Mouse (Mus musculus): ENCODE data around the gene Serinc3. TPM values are rescaled to one million over a fixed set of nuclear protein-coding genes. Genes with fewer than 3 reads are reported as not detected.
A peak's percentile ranks its signal among the peaks of the same experiment; 100 is the strongest.
"Not testable (repeated sequence)": the region's sequence is repeated elsewhere in the genome, so short reads cannot be mapped to it uniquely, and the experiment has no call there.

The Serinc3 gene
- total RNA-seq, 2 experiments from 2014 or later = 209 to 218 TPM

DNA sequence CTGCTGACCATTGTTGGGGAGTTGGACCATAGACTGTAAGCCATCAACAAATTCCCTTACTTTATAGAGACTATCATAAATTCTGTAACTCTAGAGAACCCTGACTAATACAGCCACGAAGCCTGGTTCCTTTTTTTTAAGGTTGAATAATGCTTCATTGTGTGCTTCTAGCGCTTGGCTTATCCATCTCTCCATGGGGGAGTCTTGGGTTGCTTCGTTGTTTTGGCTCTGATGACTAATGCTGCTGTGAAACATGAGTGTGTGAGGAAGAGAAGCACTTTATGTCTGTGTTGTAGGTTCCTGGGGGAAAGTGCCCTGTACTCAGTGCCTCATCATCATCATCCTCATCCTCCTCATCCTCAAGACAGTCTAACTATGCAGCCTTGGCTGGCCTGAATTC is 19.0 kb upstream of the Serinc3 start:
- no peak for DNase-seq (ENCODE audit: low spot score in 2 of 2)

DNA sequence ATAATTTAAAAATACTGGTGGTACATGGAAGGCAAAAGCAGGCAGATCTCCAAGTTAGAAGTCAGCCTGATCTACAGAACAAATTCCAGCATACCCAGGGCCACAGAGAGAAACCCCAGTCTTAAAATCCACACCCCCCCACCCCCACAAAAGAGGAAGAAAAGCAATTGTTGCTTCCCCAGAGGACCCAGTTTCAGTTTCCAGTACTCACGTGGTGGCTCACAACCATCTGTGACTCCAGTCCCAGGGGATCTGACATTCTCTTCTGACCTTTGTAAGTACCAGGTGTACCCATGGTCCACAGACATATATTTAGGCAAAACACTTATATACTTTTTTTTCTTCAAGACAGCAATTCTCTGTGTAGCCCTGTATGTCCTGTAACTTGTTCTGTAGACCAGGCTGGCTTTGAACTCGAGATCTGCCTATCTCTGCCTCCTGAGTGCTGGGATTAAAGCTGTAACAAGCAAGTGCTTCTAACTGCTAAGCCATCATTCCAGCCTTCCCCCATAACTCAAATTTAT is 17.8 kb upstream of the Serinc3 start:
- DNase-seq (ENCODE audit: low spot score in 2 of 2) = no peak

DNA sequence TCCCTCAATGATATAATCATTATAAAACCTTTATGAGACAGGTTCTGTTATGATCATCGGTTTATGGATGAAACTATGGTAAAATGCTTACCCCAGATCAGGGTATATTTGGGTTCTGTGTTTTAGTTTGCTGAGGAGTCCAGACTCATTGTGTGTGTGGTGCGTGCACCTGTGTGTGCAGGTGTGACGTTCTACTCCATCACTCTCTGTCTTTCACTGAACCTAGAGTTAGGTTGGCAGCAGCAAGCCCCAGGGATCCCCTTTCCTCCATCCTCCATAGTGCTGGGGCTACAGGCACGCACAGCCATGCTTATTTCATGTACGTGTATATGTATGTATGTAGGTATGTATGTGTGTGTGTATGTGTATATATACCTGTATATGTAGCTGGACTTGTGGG is 17.1 kb upstream of the Serinc3 start:
- DNase-seq (ENCODE audit: low spot score in 2 of 2) = no peak

GRCm38 (mm10) chr2:163661371-163661850 is 16.5 kb upstream of the Serinc3 start:
- no peak for DNase-seq (ENCODE audit: low spot score in 2 of 2)

DNA sequence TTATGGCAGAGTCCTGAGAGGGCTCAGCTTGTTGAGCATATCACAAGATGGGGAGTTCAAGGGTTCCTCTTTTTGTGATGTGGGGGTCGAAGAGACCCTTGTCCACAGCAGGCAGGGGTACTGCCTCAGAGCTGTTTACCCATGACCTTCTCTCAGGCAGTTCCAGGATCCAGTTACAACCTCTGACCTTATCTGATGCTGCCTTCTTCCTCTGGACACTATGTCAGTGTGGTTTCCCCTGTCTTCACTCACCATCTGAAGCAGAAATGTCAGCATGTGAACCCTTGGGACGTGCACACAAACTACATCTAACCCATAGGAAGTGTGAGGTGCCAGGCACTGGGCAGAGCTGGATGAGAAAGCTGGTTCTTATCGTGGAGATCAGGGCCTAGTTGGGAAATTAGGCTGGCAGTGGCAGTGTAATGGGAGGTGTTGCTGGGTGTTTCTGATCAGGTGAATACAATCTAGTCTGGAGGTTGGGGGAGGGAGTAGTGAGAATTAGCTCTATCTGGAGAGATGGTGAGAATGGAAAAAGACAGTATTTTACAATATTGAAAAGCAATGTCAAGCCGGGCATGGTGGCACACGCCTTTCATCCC is 15.3 kb upstream of the Serinc3 start:
- no peak for DNase-seq (ENCODE audit: low spot score in 2 of 2)

GRCm38 (mm10) chr2:163659431-163659830 is 14.5 kb upstream of the Serinc3 start:
- no peak for DNase-seq (ENCODE audit: low spot score in 2 of 2)

- DNase-seq (ENCODE audit: low spot score in 2 of 2) = peak in 1 of 2 experiments; percentile 56
Observed at GRCm38 (mm10) chr2:163658941-163659340, 14.0 kb upstream of the Serinc3 start.

DNA sequence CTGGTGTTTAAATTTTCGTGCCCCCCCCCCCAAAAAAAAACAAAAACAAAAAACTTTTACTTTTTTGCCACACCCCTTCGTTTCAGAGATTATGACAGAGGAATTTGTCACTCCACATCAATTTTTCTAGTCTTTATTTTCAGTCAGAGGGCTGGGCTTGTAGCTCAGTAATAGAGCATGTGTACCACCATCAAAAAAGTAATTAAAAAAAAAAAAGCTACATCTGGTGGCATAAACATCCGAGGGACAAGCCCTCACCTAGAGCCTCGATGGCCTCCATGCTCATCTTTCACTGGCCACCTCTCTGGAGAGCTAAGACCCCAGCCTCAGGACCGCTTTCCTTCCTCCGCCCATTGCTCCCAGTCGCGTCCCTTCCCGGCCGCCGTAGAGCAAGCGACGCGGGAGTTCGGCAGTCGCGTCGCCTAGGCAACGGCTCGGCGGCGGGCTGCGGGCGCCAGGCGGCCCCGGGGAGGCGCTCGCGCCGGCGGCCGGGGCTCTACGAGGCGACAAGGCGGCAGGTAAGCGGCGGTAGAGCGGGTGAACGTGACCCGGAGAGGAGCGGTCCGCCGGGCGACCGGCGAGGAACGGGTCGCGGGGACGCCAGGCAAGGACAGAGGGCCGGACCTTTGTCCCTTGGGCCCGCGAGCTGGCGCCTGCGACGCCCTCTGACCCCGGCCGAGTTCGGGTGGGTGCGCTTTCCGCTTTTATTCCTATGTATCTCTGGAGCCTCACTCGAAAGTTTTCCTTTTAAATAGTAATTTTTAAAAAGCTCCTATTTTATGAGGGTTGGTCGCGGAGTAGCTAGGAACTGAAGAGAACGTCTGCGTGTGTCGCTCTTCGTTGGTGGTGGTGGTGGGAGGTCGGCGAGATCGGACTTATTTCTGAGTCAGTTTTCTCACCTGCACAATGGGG is 13.3 kb upstream of the Serinc3 start, which contains the start of gene Pkig:
Pkig (plus strand) TSS at position 412 of the 912 bp plus-strand sequence.
- peak; percentile 81 to 84 for DNase-seq (ENCODE audit: low spot score in 2 of 2)

GRCm38 (mm10) chr2:163657486-163657885 is 12.6 kb upstream of the Serinc3 start:
- no peak for DNase-seq (ENCODE audit: low spot score in 2 of 2)

GRCm38 (mm10) chr2:163655699-163656098 is 10.8 kb upstream of the Serinc3 start:
- DNase-seq (ENCODE audit: low spot score in 2 of 2) = not testable (repeated sequence)

DNA sequence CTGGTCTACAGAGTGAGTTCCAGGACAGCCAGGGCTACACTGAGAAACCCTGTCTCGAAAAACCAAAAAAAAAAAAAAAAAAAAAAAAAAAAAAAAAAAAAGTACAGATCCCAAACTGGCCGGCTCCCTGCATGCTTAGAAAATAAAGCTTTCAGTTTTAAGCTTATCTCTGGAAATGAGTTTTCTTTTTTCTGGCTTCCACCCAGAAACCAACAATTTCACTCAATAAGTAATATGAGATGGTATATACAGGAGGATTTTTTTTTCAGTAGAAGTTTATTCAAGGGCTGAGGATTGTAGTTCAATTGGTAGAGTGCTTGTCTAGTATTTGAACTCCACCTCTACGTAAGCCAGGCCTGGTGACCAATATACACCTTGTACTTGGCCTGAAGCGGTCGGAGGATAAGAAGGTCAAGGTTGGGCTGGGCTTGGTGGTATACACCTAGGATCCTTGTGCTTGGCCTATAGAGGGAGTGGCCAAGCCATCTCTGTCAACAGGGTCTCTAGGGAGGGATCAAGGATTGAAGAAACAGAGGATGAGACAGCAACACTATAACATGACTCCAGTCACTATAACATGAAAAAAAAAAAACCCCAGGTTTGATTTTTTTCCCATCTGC is 1.6 kb upstream of the Serinc3 start:
- DNase-seq (ENCODE audit: low spot score in 2 of 2) = no peak

- DNase-seq (ENCODE audit: low spot score in 2 of 2) = no peak
Observed at GRCm38 (mm10) chr2:163645700-163646460, 949 bp upstream of the Serinc3 start.

GRCm38 (mm10) chr2:163644047-163644446 is 884 bp downstream of the Serinc3 start:
- no peak for DNase-seq (ENCODE audit: low spot score in 2 of 2)

DNA sequence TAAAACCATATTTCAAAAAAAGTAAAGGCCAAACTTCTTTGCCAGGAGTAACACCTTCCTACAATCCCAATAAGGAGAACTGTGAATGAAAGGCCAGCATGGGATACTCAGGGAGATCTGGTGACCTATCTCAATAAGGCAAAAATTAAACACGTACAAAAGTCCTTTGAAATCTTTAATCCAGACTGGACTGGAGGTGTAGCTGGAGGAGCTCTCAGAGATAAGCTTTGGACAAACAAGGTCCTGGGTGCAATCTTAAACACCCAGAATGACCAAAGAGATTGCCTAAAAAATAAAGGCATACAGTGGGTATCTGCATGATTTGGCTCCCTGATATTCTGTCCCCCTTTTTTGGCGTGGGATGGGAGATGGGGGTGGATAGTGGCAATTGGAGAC is 1.4 kb downstream of the Serinc3 start:
- no peak for DNase-seq (ENCODE audit: low spot score in 2 of 2)

DNA sequence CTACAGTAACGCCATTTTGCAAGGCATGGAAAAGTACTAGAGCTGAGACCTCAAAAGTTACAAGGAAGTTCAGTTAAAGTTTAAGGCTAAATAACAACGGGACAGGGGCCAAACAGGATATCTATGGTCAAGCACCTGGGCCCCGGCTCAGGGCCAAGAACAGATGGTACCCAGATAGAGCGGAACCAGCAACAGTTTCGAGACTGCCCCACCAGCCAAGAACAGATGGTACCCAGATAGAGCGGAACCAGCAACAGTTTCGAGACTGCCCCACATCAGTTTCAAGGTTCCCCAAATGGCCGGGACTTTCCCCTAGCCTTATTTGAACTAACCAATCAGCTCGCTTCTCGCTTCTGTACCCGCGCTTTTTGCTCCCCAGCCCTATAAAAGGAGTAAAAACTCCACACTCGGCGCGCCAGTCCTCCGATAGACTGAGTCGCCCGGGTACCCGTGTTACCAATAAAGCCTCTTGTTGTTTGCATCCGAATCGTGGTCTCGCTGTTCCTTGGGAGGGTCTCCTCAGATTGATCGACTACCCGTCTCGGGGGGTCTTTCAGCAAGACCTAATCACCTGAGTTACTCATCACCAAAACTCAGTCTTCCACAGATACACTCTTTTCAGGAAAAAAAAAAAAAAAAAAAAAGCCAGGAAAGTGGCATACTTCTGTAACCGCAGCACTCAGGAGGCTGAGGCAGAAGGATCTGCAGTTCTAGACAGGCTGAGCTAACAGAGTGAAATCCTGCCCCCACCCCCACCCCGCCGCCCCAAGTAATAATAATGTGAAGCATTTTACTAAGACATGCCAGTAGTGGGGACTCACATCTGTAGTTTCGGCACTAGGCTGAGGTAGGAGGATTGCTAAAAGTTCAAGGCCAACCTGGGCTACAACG is 2.0 kb downstream of the Serinc3 start:
- DNase-seq (ENCODE audit: low spot score in 2 of 2) = peak; percentile 12 to 40

- no peak for DNase-seq (ENCODE audit: low spot score in 2 of 2)
Observed at GRCm38 (mm10) chr2:163641681-163642080, 3.2 kb downstream of the Serinc3 start.

DNA sequence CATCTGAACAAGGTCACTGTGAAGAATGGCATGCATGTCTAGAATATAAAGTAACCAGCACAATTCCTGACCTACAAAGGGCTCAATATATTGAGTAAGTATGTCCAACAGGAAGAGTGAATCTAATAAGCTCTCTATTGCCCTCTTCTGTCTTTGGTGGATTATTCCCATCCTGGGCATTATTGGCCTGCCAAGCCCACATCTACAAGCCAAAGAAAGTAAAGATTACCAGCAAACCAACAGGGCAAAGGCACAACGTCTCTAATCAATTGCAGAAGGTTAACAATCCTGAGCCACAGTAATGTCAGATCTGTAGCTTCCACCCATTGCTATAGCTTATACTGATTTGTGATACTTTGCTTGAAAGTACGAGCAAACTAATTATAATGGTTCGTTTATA is 4.4 kb downstream of the Serinc3 start:
- DNase-seq (ENCODE audit: low spot score in 2 of 2) = no peak

DNA sequence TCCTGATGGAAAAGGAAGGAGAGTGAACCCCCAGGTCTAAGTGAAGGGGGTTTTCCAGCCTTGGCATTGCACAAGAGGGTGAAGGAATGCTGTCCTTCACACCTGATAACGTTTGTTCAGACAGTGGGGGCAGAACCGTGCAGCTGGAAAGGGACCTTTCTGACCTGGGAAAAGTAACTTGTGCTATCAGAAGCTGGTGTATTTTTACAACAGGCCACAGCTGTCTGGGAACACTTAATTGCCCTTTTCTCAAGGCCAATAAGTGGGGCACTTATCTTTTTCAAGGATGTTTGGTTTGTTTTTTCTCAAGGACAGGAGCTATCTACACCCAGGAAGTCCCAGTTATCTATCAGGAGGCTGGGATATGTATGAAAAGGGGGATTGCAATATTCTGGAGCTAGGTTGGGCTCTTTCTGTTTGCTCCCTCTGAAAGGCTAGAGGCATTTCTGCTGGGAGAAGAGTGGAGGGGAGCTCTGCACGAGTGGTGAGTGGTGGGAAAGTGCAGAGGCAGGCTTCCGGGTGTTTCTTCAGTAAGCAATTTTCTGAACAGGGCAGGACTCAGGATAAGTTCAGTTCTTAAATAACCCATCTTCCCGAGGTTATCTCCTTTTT is 7.2 kb downstream of the Serinc3 start:
- DNase-seq (ENCODE audit: low spot score in 2 of 2) = no peak

DNA sequence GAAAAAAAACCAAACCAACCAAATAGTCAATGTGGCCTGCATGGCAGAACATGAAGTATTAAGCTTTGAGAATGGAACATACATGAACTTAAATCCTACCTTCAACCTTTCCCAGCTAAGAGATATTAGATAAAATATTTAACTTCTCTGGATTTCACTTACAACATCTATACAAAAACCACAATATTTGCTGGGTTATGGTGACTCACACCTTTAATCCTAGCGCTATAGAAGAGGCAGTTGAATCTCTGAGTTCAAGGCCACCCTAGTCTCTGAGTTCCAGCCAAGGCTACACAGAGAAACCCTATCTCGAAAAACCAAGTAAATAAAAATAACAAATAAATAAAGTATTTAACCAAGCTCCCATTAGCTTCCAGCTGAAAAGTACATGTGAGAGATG is 8.9 kb downstream of the Serinc3 start:
- DNase-seq (ENCODE audit: low spot score in 2 of 2) = no peak
